Mouse (Mus musculus) midbrain, postnatal 0 days (tissue): ENCODE measurements around the gene 2300009A05Rik. TPM values are rescaled to one million over a fixed set of nuclear protein-coding genes. Genes with fewer than 3 reads are reported as not detected.

Source experiments
- ATAC-seq: fragments of 200-750 bp; cut with Nextera tagmentation; 2 replicates; pipeline ENCODE4 v1.8.0; 2017; ENCODE audit warnings: moderate number of reproducible peaks, mild to moderate bottlenecking, moderate TSS enrichment, moderate library complexity; ENCODE audit not compliant: low FRiP score
- DNase-seq: peaks from one replicate; pipeline ENCODE4 v3.0.0-alpha.2; 2015; ENCODE audit warnings: low spot score
- H3K27ac ChIP-seq: fragments of 300-500 bp; sonication (generic); 2 replicates; pipeline ENCODE4 v1.5.1; 2014; ENCODE audit warnings: low read depth, mild to moderate bottlenecking, low read length, mixed read lengths
- H3K27me3 ChIP-seq: fragments of 300-500 bp; sonication (generic); 2 replicates; pipeline ENCODE4 v1.6.1; 2014; ENCODE audit warnings: low read length, control low read depth, mixed read lengths; ENCODE audit not compliant: insufficient read depth
- H3K36me3 ChIP-seq: fragments of 300-500 bp; sonication (generic); 2 replicates; pipeline ENCODE4 v1.6.1; 2014; ENCODE audit warnings: low read length, control low read depth, mixed read lengths; ENCODE audit not compliant: insufficient read depth
- H3K4me1 ChIP-seq: fragments of 300-500 bp; sonication (generic); 2 replicates; pipeline ENCODE4 v1.6.1; 2014; ENCODE audit warnings: mild to moderate bottlenecking, control low read depth, antibody characterized with exemption, low read length, mixed read lengths; ENCODE audit not compliant: insufficient read depth
- H3K4me2 ChIP-seq: fragments of 300-500 bp; sonication (generic); 2 replicates; pipeline ENCODE4 v1.6.1; 2014; ENCODE audit warnings: low read depth, mild to moderate bottlenecking, low read length, mixed read lengths; ENCODE audit not compliant: poor library complexity, severe bottlenecking
- H3K4me3 ChIP-seq: fragments of 300-500 bp; sonication (generic); 2 replicates; pipeline ENCODE4 v1.5.1; 2014; ENCODE audit warnings: low read depth, mild to moderate bottlenecking, low read length, moderate library complexity
- H3K9ac ChIP-seq: fragments of 300-500 bp; sonication (generic); replicated peaks from 2 replicates; pipeline ENCODE4 v1.6.1; 2014; ENCODE audit warnings: mild to moderate bottlenecking, low read length, moderate library complexity, mixed read lengths; ENCODE audit not compliant: poor library complexity, severe bottlenecking
- H3K9me3 ChIP-seq: fragments of 300-500 bp; sonication (generic); 2 replicates; pipeline ENCODE4 v1.6.1; 2016; ENCODE audit warnings: low read length, control low read depth
- CTCF ChIP-seq: IDR thresholded peaks from 2 replicates; pipeline ENCODE4 v1.5.1; 2016; ENCODE audit warnings: antibody characterized with exemption, mild to moderate bottlenecking
- WGBS: fragments of 180-500 bp; shearing (Covaris S2); extraction: QIAGEN DNeasy Blood & Tissue Kit; methylation state at CpG from one replicate; pipeline ENCODE4 v1.1.7; 2014; 5-methylcytosine and 5-hydroxymethylcytosine counted together
- polyA plus RNA-seq: library from polyadenylated mRNA; unstranded; fragments of >200 nt; fragmentation: Nextera tagmentation; extraction: Ambion mirVana; gene quantifications from 2 replicates; pipeline ENCODE4 v1.2.1, GENCODE M21; 2015
- total RNA-seq: library from RNA; depleted of rRNA; stranded (reverse); fragments of >200 nt; gene quantifications from 2 replicates; pipeline ENCODE4 v1.2.3, GENCODE M21; 2014

Gene 2300009A05Rik
- total and polyA plus RNA-seq, 2 experiments from 2014 or later = 54.1 to 98.4 TPM

DNA sequence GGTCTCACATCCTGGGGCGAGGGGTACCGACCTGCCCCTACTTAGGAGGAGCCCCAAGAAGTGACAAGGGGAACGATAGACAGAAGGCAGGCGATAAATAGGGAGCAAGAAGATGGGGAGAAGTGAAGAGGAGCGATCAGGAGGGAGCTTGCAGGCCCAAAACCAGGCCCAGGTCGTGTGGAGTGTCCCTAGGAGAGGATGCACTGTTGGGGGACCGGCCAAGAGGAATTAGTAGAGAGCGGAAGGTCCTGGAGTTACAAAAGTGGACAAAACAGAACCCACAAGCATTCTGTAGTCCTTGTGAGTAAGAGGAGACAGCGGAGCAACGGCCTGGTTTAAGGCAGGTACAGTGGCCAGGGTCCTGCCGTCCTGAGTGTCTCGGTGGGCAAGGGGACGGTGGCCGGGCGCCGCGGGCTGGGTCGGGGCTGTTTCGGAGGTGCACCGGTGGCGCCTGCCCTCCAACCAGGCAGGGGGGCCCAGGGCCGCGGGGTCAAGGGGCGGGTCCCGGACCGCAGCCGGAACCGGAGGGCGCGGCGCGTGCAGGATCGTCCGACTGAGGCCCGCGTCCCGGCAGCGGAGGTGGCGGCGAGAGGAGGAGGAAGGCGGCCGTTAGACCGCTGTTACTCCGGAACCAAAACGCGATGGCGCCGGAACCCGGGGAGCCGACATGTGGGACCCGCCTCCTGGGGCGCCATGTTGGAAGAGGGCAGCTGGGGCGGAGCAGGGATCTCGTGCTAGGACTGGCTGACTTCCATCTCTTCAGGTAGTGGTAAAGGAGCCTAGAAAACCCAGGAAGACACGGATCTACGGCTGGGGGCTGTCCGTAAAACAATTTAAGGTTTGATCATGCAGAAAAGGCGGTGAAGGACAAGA lies 21.5 kb downstream of the 2300009A05Rik start, which contains the start of gene Map2k5:
Gene Map2k5 (minus strand): TSS at position 633 of the 873 bp plus-strand sequence.
- no peak for TF ChIP-seq CTCF
- H3K9ac ChIP-seq = peak within 1 kb of the TSS; percentile 86
- peak; percentile 94 for ATAC-seq

DNA sequence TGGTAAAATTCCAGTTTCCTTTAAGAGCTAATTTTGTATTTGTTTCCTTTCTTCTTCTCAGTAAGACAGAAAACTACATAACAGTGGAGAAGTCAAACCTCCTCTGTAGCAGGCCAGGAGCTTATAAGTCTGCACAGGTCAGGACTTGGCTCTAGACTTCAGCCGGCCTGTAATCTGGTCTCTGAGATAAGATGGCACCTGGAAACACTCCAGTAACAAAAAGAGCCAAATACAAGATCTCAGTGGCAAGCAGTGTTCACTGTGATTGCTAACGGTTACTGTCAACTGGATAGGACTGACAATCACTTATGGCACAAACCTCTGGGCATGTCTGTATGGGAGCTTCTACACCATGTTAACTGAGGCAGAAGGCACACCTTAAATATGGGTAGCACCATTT lies 25.7 kb downstream of the 2300009A05Rik start:
- DNase-seq = no peak
- TF ChIP-seq CTCF = no peak
- no peak for ATAC-seq
- WGBS = 87% methylated on average over 2 of the region's 2 CpGs
- peaks cover 12% of the 10 kb centered on the region for H3K4me1 ChIP-seq
- no peak overlapping the region for H3K4me2 ChIP-seq
- no peak overlapping the region for H3K27ac ChIP-seq
- H3K9me3 ChIP-seq = no peaks in the 10 kb centered on the region
- H3K27me3 ChIP-seq = no peaks in the 10 kb centered on the region
- H3K4me3 ChIP-seq = no peak overlapping the region
- peaks cover 3% of the 10 kb centered on the region; the same call in 1 of the 2 replicates for H3K36me3 ChIP-seq
- no peak overlapping the region for H3K9ac ChIP-seq

More for the DNA sequence above, 21.5 kb downstream of the 2300009A05Rik start, which contains the start of gene Map2k5:
- no peaks in the 10 kb centered on the region for H3K27me3 ChIP-seq
- peak within 1 kb of the TSS; percentile 77 for H3K27ac ChIP-seq
- peak within 1 kb of the TSS; percentile 95 for H3K4me2 ChIP-seq
- no peaks in the 10 kb centered on the region for H3K36me3 ChIP-seq
- 1% methylated on average over 58 of the region's 58 CpGs for WGBS
- no peaks in the 10 kb centered on the region for H3K9me3 ChIP-seq
- peaks cover 12% of the 10 kb centered on the region for H3K4me1 ChIP-seq
- DNase-seq = peak; percentile 93
- H3K4me3 ChIP-seq = peak within 1 kb of the TSS; percentile 80

DNA sequence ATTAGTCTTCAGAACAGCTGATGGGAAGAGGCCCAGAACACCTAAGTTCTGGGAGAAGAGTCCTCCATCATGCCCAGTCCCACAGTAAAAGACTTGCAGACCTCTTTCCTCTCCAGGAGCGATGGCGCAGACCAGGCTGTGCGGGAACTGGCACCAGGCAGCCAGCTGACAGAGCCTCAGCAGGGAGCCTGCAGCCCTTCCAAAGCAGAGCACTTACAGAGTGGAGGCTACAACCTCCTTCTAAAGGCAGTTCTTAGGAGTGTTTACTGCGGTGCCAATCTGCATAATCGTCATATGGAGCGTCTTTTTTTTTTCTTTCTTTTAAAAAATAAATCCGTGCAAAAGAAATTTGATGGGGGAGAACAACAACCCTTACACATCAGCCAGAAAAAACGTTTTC lies 26.5 kb downstream of the 2300009A05Rik start:
- TF ChIP-seq CTCF = no peak
- Histone ChIP-seq H3K9me3 (no peaks in the 10 kb centered on the region), H3K36me3 (peaks cover 3% of the 10 kb centered on the region; the same call in 1 of the 2 replicates), H3K4me3 (no peak overlapping the region), H3K9ac (no peak overlapping the region), H3K4me2 (no peak overlapping the region), H3K27me3 (no peaks in the 10 kb centered on the region), H3K27ac (no peak overlapping the region), H3K4me1 (peaks cover 12% of the 10 kb centered on the region)
- DNase-seq (no peak), ATAC-seq (no peak)
- 53% methylated on average over 8 of the region's 8 CpGs for WGBS

DNA sequence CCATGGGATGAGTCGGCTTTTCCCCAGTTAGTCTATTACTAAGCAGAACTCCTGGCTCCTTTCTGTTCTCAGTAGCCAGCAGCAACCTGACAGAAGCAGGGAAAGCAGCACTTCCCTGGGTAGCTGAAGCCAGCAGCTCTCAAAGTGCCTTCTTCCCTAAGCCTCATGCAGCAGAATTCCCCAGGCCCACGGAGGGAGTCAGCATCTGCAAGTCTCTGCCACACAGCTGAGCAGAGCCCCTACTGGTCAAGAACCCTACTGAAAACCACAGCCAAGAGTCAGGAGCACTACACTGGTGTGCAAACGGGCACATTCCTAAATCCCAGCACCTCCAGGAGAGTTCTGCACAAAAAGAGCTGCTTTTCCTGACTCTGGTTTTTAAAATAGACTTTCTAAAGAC lies 38.6 kb downstream of the 2300009A05Rik start:
- no peak overlapping the region for H3K4me2 ChIP-seq
- ATAC-seq (no peak), DNase-seq (no peak)
- peak; percentile 52 for TF ChIP-seq CTCF
- H3K27ac ChIP-seq = no peak overlapping the region
- 51% methylated on average over 3 of the region's 3 CpGs for WGBS
- no peaks in the 10 kb centered on the region for H3K9me3 ChIP-seq
- H3K4me1 ChIP-seq = no peaks in the 10 kb centered on the region
- H3K9ac ChIP-seq = no peak overlapping the region
- H3K36me3 ChIP-seq = no peaks in the 10 kb centered on the region
- H3K4me3 ChIP-seq = no peak overlapping the region
- no peaks in the 10 kb centered on the region for H3K27me3 ChIP-seq

DNA sequence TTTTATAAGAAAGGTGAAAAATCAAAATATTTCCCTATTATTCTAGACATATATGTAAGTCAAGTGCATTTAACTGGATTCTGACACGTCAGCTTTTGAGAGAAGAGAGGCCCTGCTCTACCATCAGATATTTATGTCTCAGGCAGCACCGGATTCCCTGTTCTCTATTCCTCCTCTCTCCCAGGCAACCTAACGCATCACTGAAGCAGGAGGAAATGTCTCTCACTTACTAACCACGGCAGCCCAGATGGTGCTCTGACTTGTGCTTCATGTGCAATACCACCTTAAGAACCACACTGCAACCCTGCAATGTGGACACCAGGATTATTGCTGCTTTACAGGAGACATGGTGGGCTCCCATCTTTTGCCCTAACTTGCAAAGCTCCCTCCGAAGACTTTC lies 40.0 kb downstream of the 2300009A05Rik start:
- no peak overlapping the region for H3K4me2 ChIP-seq
- H3K36me3 ChIP-seq = no peaks in the 10 kb centered on the region
- H3K4me1 ChIP-seq = no peaks in the 10 kb centered on the region
- H3K27ac ChIP-seq = no peak overlapping the region
- TF ChIP-seq CTCF = no peak
- no peaks in the 10 kb centered on the region for H3K9me3 ChIP-seq
- no peaks in the 10 kb centered on the region for H3K27me3 ChIP-seq
- no peak for ATAC-seq
- 85% methylated on average over 5 of the region's 5 CpGs for WGBS
- no peak for DNase-seq
- no peak overlapping the region for H3K4me3 ChIP-seq
- no peak overlapping the region for H3K9ac ChIP-seq

DNA sequence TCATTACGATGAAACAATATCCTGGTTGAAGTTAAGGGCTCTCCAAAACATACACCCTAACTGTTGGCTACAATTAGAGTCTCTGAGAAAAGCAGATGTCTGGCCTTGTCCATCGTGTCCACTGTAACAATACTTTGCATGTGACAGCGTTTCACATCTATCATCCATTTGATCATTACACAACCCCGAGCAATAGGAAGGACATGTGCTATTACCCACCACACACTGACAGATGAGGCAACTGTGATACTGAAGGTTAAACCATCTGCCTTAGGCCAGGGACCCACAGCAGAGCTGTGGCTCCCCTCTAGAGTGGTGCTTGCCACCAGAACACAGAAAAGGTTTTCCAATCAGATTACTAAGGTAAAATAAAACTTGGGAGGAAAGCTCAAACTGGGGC lies 42.3 kb downstream of the 2300009A05Rik start:
- no peak overlapping the region for H3K4me3 ChIP-seq
- no peaks in the 10 kb centered on the region for H3K27me3 ChIP-seq
- no peaks in the 10 kb centered on the region for H3K9me3 ChIP-seq
- ATAC-seq = no peak
- no peak for TF ChIP-seq CTCF
- no peak overlapping the region for H3K4me2 ChIP-seq
- no peak for DNase-seq
- no peak overlapping the region for H3K27ac ChIP-seq
- 93% methylated on average over 4 of the region's 4 CpGs for WGBS
- H3K4me1 ChIP-seq = no peaks in the 10 kb centered on the region
- H3K36me3 ChIP-seq = no peaks in the 10 kb centered on the region
- H3K9ac ChIP-seq = no peak overlapping the region
